Mouse (Mus musculus) heart, postnatal 0 days (tissue): ENCODE measurements around the gene Flt1.

Source experiments
- CTCF ChIP-seq: IDR thresholded peaks from 2 replicates; pipeline ENCODE4 v1.5.1; 2016; ENCODE audit warnings: antibody characterized with exemption, control low read depth, low read depth
- EP300 ChIP-seq: IDR thresholded peaks from 2 replicates; pipeline ENCODE4 v1.6.1; 2016; ENCODE audit warnings: antibody characterized with exemption, low read depth

DNA sequence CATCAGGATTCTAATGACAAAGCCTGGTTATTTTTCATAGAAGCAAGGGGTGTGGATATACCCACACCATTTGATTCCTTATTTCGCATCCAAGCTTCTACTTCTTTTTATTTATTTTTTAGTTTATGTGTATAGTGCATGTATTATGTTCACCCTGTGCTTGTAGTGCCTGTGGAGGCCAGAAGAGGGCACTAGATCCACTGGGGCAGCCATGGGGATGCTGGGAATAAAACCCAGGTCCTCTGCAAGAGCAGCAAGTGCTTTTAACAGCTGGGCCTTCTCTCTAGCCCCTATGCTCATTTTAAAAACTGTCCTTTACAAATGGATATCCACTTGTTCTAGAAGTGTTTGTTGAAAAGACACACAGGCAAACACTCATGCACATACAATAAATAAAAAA is 33.2 kb downstream of the Flt1 start:
- TF ChIP-seq EP300 (no peak), CTCF (no peak)
